Mouse (Mus musculus) ES-CJ7 (cell line): ENCODE results near the gene Gmnn.

ENCODE experiments used
- DNase-seq: peaks from one replicate; pipeline ENCODE4 v3.0.0; 2011; ENCODE audit warnings: low read depth, low spot score

Gmnn gene

GRCm38 (mm10) chr13:24761083-24761402 is 680 bp downstream of the Gmnn start:
- DNase-seq: no peak

- DNase-seq: no peak
Observed at GRCm38 (mm10) chr13:24760351-24760870, 1.3 kb downstream of the Gmnn start.

- no peak for DNase-seq
Observed at GRCm38 (mm10) chr13:24759451-24759850, 2.3 kb downstream of the Gmnn start.

DNA sequence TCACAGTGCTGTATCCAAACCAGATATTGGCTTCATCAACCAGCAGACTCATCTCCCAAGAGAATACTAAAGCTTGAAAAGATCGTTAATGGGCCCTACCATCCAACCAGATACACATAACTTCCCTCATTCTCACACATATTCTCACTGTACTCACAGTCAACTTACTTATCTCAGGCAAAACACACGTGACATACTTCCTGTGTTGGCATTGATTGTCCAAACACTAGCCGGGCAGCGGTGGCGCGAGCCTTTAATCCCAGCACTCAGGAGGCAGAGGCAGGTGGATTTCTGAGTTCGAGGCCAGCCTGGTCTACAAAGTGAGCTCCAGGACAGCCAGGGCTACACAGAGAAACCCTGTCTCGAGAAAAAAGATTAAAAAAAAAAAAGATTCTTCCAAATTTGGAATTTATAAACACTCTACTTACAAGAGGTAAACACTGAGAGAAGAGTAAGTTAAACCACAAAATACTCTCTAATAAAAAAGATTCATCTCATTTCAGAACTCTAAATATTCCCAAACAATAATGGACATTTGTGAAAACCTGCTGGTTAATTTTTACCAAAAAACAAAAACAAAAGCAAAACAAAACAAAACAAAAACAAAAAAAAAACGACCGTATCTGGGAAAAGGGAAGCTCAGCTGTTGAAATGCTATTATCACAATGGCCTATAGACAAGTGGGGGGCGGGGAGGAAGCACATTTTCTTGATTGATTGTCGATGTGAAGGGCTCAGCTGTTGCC is 3.7 kb downstream of the Gmnn start:
- DNase-seq: no peak

DNA sequence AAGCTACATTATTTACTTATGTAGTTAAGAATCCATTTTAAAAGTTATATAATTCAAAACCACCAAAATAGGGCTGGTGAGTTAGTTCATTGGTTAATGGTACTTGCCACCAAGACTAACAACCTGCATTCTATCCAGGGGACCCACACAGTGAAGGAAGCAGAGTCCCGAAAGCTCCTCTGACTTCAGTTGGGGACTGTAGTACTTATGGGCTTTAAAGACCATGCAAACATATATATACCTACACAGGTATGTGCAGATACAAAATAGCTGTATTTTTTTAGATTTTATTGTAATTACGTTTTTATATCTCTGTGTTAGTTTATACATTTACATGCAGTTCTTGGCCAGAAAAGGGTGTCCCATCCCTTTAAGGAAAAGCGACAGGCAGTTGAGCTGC is 5.0 kb downstream of the Gmnn start:
- DNase-seq: no peak

- DNase-seq: no peak
Observed at GRCm38 (mm10) chr13:24751396-24751795, 10.3 kb downstream of the Gmnn start.

DNA sequence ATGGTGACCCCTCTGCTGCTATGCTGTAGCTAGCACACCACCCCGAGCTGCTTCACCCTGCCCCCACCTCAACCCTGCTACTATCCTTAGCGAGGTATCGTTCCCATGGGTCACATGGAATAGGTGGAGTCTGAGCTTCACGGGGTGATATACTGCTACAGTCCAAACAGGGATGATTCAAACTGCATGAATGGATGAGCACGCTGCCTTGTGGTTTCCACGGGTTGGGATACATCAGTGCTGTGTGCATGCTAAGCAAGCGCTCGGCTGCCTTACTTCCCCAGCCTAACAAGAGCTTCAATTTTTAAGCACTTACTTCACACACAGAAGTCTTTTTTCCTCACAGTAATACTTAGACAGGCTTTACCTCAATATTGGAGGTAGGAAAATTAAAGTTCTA is 10.9 kb downstream of the Gmnn start:
- no peak for DNase-seq

DNA sequence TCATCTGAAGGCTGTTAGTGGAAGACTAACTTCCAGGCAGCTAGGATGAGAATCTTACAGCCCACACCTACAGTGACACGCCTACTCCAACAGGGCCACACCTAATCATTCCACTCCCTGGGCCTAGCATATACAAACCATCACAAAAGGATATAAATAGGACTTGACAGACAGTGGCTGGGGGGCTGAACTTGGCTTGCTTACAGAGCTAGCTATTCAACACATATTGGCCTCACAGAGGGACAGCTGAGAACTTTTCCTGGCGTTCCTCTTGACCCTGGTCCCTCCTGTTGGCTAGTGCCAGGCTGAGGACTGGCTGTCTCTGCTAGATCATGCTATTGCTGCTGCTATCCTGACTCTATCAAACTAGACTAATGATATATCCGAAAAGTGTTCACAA is 13.9 kb downstream of the Gmnn start:
- DNase-seq: peak; percentile 30

GRCm38 (mm10) chr13:24741028-24741427 is 20.7 kb downstream of the Gmnn start, which contains the start of gene Armh2:
TSS of gene Armh2 (plus strand) at chr13:24741232.
- no peak for DNase-seq

GRCm38 (mm10) chr13:24735608-24736131 is 26.1 kb downstream of the Gmnn start:
- no peak for DNase-seq

GRCm38 (mm10) chr13:24734502-24734901 is 27.2 kb downstream of the Gmnn start:
- DNase-seq: no peak

DNA sequence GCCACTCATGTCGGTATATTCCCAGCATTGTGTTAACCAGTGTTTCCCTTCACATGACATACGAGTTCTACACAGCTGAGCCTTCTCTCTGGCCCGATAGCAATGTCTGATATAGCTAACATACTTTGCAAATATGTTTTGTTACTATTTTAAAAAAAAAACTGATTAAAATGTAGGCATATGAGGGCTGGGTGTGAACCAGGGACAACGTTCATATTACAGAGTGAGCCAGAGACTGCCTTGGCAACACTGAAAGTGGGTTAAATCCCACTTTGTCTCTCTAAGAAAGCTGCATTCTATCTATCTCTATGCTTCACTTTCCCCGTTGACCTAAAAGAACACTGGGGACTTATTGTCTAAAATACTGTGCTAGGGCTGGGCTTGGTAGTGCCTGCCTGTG is 32.6 kb downstream of the Gmnn start:
- no peak for DNase-seq

DNA sequence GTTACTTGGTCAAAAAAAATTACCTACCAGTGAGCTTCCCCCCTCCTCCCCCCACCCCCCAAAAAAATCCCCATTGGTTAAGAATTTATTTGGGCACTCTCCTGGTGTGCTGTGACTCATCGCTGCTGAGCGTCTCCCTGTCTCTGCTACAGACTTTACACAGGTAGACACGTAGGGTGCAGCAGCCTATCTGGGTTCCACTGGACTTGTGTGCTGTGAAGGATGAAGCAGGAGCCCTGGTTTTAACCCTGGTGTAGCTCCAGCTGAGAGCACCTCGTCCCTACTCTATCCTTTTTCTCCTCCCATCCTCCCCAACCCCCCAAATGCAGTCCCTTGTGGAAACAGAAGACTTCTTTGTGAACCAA is 37.3 kb downstream of the Gmnn start:
- no peak for DNase-seq

GRCm38 (mm10) chr13:24723699-24724394 is 37.9 kb downstream of the Gmnn start:
- DNase-seq: no peak

GRCm38 (mm10) chr13:24721502-24721901 is 40.2 kb downstream of the Gmnn start:
- no peak for DNase-seq

GRCm38 (mm10) chr13:24717677-24718076 is 44.0 kb downstream of the Gmnn start:
- DNase-seq: no peak

DNA sequence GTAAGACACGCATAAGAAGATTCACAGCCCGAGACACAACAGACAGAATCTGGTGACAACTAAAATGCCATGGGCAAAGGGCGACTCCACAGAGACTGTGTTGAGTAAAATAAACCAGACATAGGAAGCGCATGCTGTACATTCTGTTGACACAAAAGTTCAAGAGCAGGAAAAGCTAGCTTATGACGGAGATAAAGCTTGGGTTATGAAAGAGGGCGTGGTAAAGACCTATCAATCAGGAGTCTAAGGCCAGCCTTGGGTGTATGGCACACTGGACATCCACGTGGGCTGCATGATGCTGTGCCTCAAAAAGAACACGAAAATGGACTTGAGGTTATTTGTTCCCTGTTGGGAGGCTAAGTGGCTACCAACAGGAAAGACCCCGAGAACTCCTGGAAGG is 45.3 kb downstream of the Gmnn start:
- no peak for DNase-seq

DNA sequence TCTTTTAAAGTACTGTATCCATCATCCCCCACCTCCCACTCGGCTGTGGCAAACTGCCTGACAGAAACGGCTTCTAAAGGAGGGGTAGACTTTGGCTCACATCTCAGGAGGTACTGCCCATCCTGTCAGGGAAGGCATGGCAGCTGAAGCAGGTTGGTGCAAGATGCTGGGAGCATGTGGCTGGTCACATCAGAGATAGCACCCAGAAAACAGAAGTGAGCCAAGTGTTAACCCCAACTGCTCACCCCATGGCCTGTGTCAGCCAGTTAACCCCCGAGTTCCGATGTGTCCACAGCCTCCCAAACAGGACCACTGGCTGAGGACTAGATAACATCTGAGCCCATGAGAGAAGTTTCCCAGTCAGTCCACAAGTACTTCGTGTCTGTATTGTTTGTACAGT is 46.1 kb downstream of the Gmnn start:
- DNase-seq: no peak

- no peak for DNase-seq
Observed at GRCm38 (mm10) chr13:24714360-24714885, 47.3 kb downstream of the Gmnn start.

DNA sequence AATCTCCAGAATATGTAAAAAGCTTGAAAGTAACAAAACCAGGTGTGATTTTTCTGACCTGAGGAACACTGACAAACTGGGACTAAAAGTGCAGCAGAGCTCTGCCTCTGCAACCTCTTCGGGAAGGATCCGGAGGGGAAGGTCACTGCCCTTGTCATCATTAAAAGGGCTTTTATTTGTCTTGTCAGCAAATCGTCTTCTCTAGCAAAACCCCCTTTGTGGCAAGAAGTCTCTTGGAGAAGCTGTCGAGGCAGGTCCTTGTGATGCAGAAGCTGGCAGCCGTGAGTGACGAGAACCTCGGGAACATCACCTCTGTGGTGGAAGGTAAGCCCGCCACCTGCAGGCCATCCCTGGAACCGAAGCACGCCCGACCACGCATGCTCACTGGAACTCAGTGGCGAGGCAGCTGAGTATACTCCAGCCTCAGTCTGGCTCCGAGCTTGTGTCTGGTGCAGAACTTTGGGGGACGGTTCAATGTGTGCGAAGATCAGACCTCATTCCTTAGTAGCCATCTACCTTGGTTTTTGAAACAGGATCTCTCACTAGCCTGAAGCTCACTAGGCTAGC is 48.2 kb downstream of the Gmnn start:
- DNase-seq: peak; percentile 90

DNA sequence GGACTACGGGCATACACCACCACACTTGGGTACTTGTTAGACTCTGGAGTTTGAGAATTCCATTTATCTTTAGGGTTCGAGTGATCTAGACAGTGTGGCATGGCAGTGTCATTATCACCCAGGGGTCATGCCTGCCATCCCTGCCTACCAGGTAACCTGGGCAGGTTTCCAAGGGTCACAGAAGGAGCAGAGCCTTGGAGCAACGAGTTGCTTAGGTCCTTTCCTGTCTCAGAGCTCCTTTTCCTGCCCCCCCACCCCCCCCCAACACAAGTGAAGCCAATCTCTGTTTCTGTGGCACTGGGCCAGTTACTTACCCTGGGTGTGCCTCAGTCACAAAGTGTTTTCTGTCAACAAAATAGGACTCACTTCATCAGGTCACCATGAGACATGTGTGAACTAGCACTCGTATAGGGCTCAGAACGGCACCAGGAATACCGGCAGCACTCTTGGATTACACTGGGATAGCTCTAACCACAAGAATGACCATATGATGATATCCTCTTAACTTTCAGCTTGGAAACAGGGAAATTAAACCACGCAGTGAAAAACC is 49.1 kb downstream of the Gmnn start:
- no peak for DNase-seq

DNA sequence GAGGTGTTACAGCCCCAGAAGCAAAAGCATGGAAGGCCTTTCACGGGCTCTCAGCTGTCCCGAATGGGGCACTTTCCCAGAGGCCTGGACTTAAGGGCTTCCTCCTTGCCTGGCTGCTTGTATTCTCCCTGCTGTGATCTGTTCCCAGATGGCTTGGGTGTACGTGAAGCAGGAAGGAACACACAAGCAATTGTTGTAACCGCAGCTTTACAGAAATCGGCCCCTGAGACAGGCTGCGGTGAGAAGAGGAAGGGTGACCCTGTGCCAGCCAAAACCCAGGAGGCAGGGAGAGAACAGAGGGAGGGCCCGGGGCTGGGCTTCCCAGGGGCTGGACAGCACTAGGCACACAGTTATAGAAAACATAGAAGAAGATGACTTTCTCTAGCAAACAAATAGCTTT is 50.8 kb downstream of the Gmnn start:
- no peak for DNase-seq
